Mouse (Mus musculus): Measurements from ENCODE around the gene Tsga10ip. TPM values are rescaled to one million over a fixed set of nuclear protein-coding genes. Genes with fewer than 3 reads are reported as not detected.
"Not testable (repeated sequence)": the region's sequence is repeated elsewhere in the genome, so short reads cannot be mapped to it uniquely, and the experiment has no call there.

Gene Tsga10ip
- polyA plus RNA-seq, 1 experiment = 0.59 TPM

DNA sequence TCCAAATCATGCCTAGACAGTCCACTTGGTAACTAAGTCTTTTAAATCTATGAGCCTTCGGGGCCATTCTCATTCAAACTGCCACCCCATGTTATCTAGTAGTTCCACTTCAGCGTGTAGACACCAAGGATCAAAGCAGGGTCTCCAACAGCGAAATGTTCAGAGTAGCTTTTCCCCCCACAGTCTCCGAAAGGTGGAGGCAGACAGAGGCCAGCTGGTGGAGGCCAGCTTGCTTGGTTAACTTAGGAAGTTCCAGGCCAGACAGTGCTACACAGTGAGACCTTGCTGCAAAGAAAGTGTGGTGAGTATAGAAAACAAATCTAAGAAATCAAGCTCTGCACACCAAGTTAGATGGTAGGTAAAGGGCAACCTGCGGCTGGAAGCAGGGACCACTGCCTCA is 8.3 kb upstream of the Tsga10ip start:
- Histone ChIP-seq H3K4me1 (replicated peaks; ENCODE audit: control insufficient read depth, insufficient read depth, low read length) (peaks cover 18% of the 10 kb centered on the region), H3K27ac (ENCODE audit: control insufficient read depth, insufficient read depth, low read length) (no peak overlapping the region), H3K36me3 (ENCODE audit: control insufficient read depth, insufficient read depth, low read length) (no peaks in the 10 kb centered on the region), H3K27me3 (ENCODE audit: control insufficient read depth, insufficient read depth, low read length) (no peaks in the 10 kb centered on the region), H3K4me3 (ENCODE audit: control insufficient read depth, insufficient read depth, low read length) (no peak overlapping the region)
- no peak for DNase-seq
- 98% methylated on average over 5 of the region's 5 CpGs for WGBS
- TF ChIP-seq POLR2A (IDR thresholded peaks at IDR 0.05; ENCODE audit: control insufficient read depth, extremely low read depth, insufficient read depth, low read length, poor library complexity) = no peak
- no peak for TF ChIP-seq CTCF (IDR thresholded peaks at IDR 0.05; ENCODE audit: borderline replicate concordance, control insufficient read depth, extremely low read depth, insufficient read depth, low read length, poor library complexity)

DNA sequence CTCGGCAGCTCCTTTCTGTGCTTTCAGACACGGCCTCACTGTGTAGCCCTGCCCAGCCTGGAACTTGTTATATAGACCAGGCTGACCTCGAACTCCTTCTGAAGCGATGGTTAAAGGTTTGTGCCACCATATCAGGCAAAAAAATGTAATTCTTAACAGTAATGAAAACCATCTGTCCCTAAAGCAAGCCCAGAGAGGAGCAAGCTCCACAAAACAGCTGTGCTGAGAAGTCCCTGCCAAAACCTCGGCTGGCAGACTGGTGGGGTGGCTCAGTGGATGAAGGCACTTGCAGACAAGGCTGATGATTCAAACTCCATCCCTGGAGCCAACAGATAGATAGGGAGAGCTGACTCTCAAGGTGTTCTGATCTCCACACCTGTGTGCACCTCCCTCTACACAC is 6.7 kb upstream of the Tsga10ip start:
- Histone ChIP-seq H3K36me3 (ENCODE audit: control insufficient read depth, insufficient read depth, low read length) (no peaks in the 10 kb centered on the region), H3K4me3 (ENCODE audit: control insufficient read depth, insufficient read depth, low read length) (no peak overlapping the region), H3K4me1 (replicated peaks; ENCODE audit: control insufficient read depth, insufficient read depth, low read length) (peaks cover 18% of the 10 kb centered on the region), H3K27ac (ENCODE audit: control insufficient read depth, insufficient read depth, low read length) (peak overlapping the region; percentile 5; the same call in 1 of the 2 replicates), H3K27me3 (ENCODE audit: control insufficient read depth, insufficient read depth, low read length) (no peaks in the 10 kb centered on the region)
- DNase-seq = no peak
- WGBS = 80% methylated on average over 5 of the region's 5 CpGs
- no peak for TF ChIP-seq POLR2A (IDR thresholded peaks at IDR 0.05; ENCODE audit: control insufficient read depth, extremely low read depth, insufficient read depth, low read length, poor library complexity)
- no peak for TF ChIP-seq CTCF (IDR thresholded peaks at IDR 0.05; ENCODE audit: borderline replicate concordance, control insufficient read depth, extremely low read depth, insufficient read depth, low read length, poor library complexity)

DNA sequence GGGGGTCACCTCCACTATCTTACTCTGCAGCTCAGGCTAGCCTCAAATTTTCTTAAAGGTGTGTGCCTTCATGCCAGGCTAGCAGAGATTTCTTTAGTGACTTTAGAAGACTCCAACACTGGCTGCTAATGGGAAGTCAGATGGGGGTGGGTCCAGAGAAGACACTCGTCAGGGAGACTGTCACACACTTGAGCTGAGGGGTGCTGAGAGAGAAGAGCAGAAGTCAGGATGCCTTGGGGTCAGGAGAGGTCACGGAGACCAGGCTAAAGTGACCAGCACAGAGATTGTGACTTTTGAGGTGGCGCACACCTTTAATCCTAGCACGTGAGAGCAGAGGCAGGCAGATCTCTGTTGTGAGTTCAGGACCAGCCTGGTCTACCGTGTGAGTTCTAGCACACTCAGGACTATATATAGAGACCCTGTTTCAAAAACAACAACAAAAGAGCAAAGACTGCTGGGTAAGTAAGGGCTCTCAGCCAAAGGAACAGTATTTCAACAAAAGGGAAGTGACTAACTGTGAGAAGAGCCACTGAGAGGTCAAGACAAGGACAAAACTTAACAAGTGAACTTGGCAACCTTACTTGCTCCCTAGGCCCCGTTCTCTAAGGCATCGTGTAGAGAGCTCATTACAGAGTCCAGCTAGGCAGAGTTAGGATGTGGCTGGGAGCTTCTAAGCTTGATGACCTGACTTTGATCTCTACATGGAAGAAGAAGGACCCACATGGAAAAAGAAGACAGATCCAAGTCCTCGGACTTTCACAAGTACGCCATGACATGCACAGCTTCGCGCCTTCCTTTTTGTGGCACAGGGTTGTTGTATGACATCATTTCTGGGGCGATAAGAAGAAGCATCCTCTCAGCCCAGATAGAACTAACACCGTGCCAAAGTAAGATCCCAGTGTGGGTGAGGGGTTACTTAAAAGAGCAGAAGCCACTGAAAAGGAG is 6.0 kb upstream of the Tsga10ip start:
- no peak for DNase-seq
- no peak for TF ChIP-seq CTCF (IDR thresholded peaks at IDR 0.05; ENCODE audit: borderline replicate concordance, control insufficient read depth, extremely low read depth, insufficient read depth, low read length, poor library complexity)
- TF ChIP-seq POLR2A (IDR thresholded peaks at IDR 0.05; ENCODE audit: control insufficient read depth, extremely low read depth, insufficient read depth, low read length, poor library complexity) = no peak
- Histone ChIP-seq H3K4me1 (replicated peaks; ENCODE audit: control insufficient read depth, insufficient read depth, low read length) (peaks cover 18% of the 10 kb centered on the region), H3K36me3 (ENCODE audit: control insufficient read depth, insufficient read depth, low read length) (no peaks in the 10 kb centered on the region), H3K4me3 (ENCODE audit: control insufficient read depth, insufficient read depth, low read length) (no peak overlapping the region), H3K27me3 (ENCODE audit: control insufficient read depth, insufficient read depth, low read length) (no peaks in the 10 kb centered on the region), H3K27ac (ENCODE audit: control insufficient read depth, insufficient read depth, low read length) (peak overlapping the region; percentile 37)
- 76% methylated on average over 13 of the region's 13 CpGs for WGBS

DNA sequence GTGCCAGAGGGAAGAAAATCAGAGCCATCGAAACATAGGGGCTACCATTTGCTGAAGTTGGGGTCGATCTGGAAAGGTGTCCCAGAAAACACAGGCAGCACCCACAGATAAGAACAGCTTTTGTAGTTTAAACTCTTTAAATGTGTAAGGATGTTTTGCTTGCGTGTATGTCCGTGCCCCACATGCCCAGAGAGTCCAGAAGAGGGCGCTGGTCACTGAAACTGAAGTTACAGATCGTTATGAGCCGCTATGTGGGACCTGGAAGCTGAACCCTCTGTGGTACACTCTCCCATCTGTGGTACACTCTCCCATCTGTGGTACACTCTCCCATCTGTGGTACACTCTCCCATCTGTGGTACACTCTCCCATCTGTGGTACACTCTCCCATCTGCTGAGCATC is 4.8 kb upstream of the Tsga10ip start:
- DNase-seq = peak; percentile 63
- Histone ChIP-seq H3K4me1 (replicated peaks; ENCODE audit: control insufficient read depth, insufficient read depth, low read length) (peaks cover 18% of the 10 kb centered on the region), H3K27me3 (ENCODE audit: control insufficient read depth, insufficient read depth, low read length) (no peaks in the 10 kb centered on the region), H3K27ac (ENCODE audit: control insufficient read depth, insufficient read depth, low read length) (peak overlapping the region; percentile 100), H3K4me3 (ENCODE audit: control insufficient read depth, insufficient read depth, low read length) (peak overlapping the region; percentile 100), H3K36me3 (ENCODE audit: control insufficient read depth, insufficient read depth, low read length) (no peaks in the 10 kb centered on the region)
- TF ChIP-seq CTCF (IDR thresholded peaks at IDR 0.05; ENCODE audit: borderline replicate concordance, control insufficient read depth, extremely low read depth, insufficient read depth, low read length, poor library complexity) (no peak), POLR2A (IDR thresholded peaks at IDR 0.05; ENCODE audit: control insufficient read depth, extremely low read depth, insufficient read depth, low read length, poor library complexity) (no peak)
- 10% methylated on average over 7 of the region's 7 CpGs for WGBS

DNA sequence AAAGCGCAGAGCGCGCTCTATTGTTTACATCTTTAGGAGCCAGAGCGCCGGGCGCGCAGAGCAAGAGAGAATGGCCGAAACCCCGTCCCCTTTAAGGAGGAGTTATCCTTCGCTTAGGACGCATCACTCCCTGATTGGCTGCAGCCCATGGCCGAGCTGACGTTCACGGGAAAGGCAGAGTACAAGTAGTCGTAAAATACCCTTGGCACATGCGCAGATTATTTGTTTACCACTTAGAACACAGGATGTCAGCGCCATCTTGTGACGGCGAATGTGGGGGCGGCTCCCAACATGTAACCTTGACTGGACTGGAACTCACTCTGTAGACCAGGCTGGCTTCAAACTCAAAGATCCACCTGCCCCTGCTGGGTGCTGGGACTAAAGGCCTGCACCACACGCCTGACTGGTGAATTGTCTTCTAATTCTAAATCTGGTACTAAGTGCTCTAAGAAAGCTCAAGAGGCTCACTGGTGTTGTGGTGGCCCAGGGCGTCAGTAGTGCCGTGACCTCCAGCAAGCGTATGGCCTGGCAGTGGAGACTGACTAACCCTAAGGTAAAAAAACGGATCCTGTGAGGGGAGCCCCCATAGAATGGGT is 4.3 kb upstream of the Tsga10ip start:
- not testable (repeated sequence) for H3K27me3 ChIP-seq (ENCODE audit: control insufficient read depth, insufficient read depth, low read length); H3K36me3 ChIP-seq (ENCODE audit: control insufficient read depth, insufficient read depth, low read length)
- 10% methylated on average over 25 of the region's 25 CpGs for WGBS
- DNase-seq = peak; percentile 34
- Histone ChIP-seq H3K27ac (ENCODE audit: control insufficient read depth, insufficient read depth, low read length) (peak overlapping the region; percentile 100), H3K4me1 (replicated peaks; ENCODE audit: control insufficient read depth, insufficient read depth, low read length) (peaks cover 18% of the 10 kb centered on the region), H3K4me3 (ENCODE audit: control insufficient read depth, insufficient read depth, low read length) (peak overlapping the region; percentile 100)

DNA sequence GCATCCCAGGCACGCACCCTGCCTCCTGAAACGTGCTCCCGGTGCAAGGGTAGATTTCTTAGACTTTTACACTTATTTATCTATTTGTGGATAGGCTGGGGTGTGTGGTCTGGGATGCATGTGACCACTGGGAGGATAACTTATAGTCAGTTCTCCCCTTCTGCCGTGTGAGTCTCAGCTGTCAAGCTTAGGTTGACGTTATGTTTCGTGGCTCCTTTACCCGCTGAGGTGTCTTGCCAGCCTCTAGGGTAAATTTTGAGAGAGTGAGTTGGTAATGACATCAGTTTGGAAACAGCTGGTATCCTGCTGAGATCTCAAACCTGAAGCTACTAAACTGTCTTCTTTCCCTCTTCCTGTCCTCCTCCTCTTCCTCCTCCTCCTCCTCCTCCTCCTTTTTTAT is 3.6 kb upstream of the Tsga10ip start:
- DNase-seq = no peak
- no peaks in the 10 kb centered on the region for H3K27me3 ChIP-seq (ENCODE audit: control insufficient read depth, insufficient read depth, low read length)
- no peak for TF ChIP-seq CTCF (IDR thresholded peaks at IDR 0.05; ENCODE audit: borderline replicate concordance, control insufficient read depth, extremely low read depth, insufficient read depth, low read length, poor library complexity)
- no peak for TF ChIP-seq POLR2A (IDR thresholded peaks at IDR 0.05; ENCODE audit: control insufficient read depth, extremely low read depth, insufficient read depth, low read length, poor library complexity)
- 24% methylated on average over 7 of the region's 7 CpGs for WGBS
- H3K4me1 ChIP-seq (replicated peaks; ENCODE audit: control insufficient read depth, insufficient read depth, low read length) = peaks cover 18% of the 10 kb centered on the region
- H3K36me3 ChIP-seq (ENCODE audit: control insufficient read depth, insufficient read depth, low read length) = no peaks in the 10 kb centered on the region
- peak overlapping the region; percentile 44 for H3K4me3 ChIP-seq (ENCODE audit: control insufficient read depth, insufficient read depth, low read length)
- H3K27ac ChIP-seq (ENCODE audit: control insufficient read depth, insufficient read depth, low read length) = peak overlapping the region; percentile 83

DNA sequence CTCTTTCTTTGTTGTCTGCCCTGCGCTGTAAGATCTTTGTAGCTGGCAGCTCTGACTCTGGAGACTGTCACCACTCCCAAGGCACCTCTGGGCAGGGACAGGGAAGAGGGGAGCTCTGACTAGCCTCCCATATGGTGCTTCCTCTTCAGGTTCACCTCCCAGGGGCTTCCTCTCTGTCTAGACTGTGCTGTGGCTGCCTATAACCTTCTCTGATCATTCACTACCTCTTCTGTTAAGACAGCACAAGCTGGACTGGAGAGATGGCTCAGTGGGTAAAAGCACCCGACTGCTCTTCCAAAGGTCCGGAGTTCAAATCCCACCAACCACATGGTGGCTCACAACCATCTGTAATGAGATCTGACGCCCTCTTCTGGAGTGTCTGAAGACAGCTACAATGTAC is 1.3 kb downstream of the Tsga10ip start:
- WGBS = 77% methylated on average over 4 of the region's 4 CpGs
- not testable (repeated sequence) for H3K36me3 ChIP-seq (ENCODE audit: control insufficient read depth, insufficient read depth, low read length); H3K27me3 ChIP-seq (ENCODE audit: control insufficient read depth, insufficient read depth, low read length); H3K4me3 ChIP-seq (ENCODE audit: control insufficient read depth, insufficient read depth, low read length); DNase-seq; H3K27ac ChIP-seq (ENCODE audit: control insufficient read depth, insufficient read depth, low read length); H3K4me1 ChIP-seq (replicated peaks; ENCODE audit: control insufficient read depth, insufficient read depth, low read length)
